Mouse (Mus musculus) kidney, postnatal 0 days (tissue): ENCODE results near the gene Tenm4. TPM values are rescaled to one million over a fixed set of nuclear protein-coding genes. Genes with fewer than 3 reads are reported as not detected.

Source experiments
- ATAC-seq: fragments of 200-750 bp; cut with Nextera tagmentation; replicated peaks from 2 replicates; pipeline ENCODE4 v1.8.0; 2017; ENCODE audit warnings: low read depth, moderate number of reproducible peaks, moderate TSS enrichment, moderate library complexity; ENCODE audit not compliant: low FRiP score
- DNase-seq: peaks from one replicate; pipeline ENCODE4 v3.0.0-alpha.2; 2016; ENCODE audit warnings: low spot score
- H3K27ac ChIP-seq: fragments of 300-500 bp; sonication (generic); 2 replicates; pipeline ENCODE4 v1.5.1; 2014; ENCODE audit warnings: mild to moderate bottlenecking
- H3K27me3 ChIP-seq: fragments of 300-500 bp; sonication (generic); 2 replicates; pipeline ENCODE4 v1.6.1; 2014; ENCODE audit warnings: low read length, mixed read lengths; ENCODE audit not compliant: insufficient read depth
- H3K36me3 ChIP-seq: fragments of 300-500 bp; sonication (generic); 2 replicates; pipeline ENCODE4 v1.6.1; 2014; ENCODE audit warnings: low read length, mixed read lengths; ENCODE audit not compliant: insufficient read depth
- H3K4me1 ChIP-seq: fragments of 300-500 bp; sonication (generic); replicated peaks from 2 replicates; pipeline ENCODE4 v1.6.1; 2014; ENCODE audit warnings: antibody characterized with exemption, low read length, mixed read lengths; ENCODE audit not compliant: insufficient read depth
- H3K4me2 ChIP-seq: fragments of 300-500 bp; sonication (generic); 2 replicates; pipeline ENCODE4 v1.6.1; 2014; ENCODE audit warnings: mild to moderate bottlenecking, low read length, moderate library complexity, mixed read lengths
- H3K4me3 ChIP-seq: fragments of 300-500 bp; sonication (generic); replicated peaks from 2 replicates; pipeline ENCODE4 v1.5.1; 2014; ENCODE audit warnings: low read depth, low read length
- H3K9ac ChIP-seq: fragments of 300-500 bp; sonication (generic); 2 replicates; pipeline ENCODE4 v1.6.1; 2014; ENCODE audit warnings: low read depth, low read length
- H3K9me3 ChIP-seq: fragments of 300-500 bp; sonication (generic); replicated peaks from 2 replicates; pipeline ENCODE4 v1.6.1; 2016; ENCODE audit warnings: low read length, inconsistent platforms, mixed read lengths
- CTCF ChIP-seq: IDR thresholded peaks from 2 replicates; pipeline ENCODE4 v1.5.1; 2016; ENCODE audit warnings: antibody characterized with exemption, low read depth, mild to moderate bottlenecking, moderate library complexity
- WGBS: fragments of 180-500 bp; shearing (Covaris S2); extraction: QIAGEN DNeasy Blood & Tissue Kit; methylation state at CpG from one replicate; pipeline ENCODE4 v1.1.7; 2014; 5-methylcytosine and 5-hydroxymethylcytosine counted together
- polyA plus RNA-seq: library from polyadenylated mRNA; unstranded; fragments of >200 nt; fragmentation: Nextera tagmentation; extraction: Ambion mirVana; gene quantifications from 2 replicates; pipeline ENCODE4 v1.2.1, GENCODE M21; 2015

Gene Tenm4
- polyA plus RNA-seq, 1 experiment from 2014 or later: 22.6 TPM

- no peaks in the 10 kb centered on the region for H3K4me1 ChIP-seq
- H3K4me3 ChIP-seq: no peak overlapping the region
- DNase-seq (no peak), ATAC-seq (no peak)
- H3K27ac ChIP-seq: no peak overlapping the region
- no peaks in the 10 kb centered on the region for H3K9me3 ChIP-seq
- H3K9ac ChIP-seq: no peak overlapping the region
- TF ChIP-seq CTCF: no peak
- H3K4me2 ChIP-seq: no peak overlapping the region
- no peaks in the 10 kb centered on the region for H3K27me3 ChIP-seq
- H3K36me3 ChIP-seq: no peaks in the 10 kb centered on the region
- WGBS: 79% methylated on average over 6 of the region's 6 CpGs
These were observed 417.5 kb downstream of the Tenm4 start for GRCm38 (mm10) chr7:96588567-96588966.

- Histone ChIP-seq H3K9ac (no peak overlapping the region), H3K36me3 (no peaks in the 10 kb centered on the region), H3K4me2 (no peak overlapping the region), H3K9me3 (no peaks in the 10 kb centered on the region), H3K4me3 (no peak overlapping the region), H3K4me1 (no peaks in the 10 kb centered on the region), H3K27me3 (no peaks in the 10 kb centered on the region), H3K27ac (no peak overlapping the region)
- DNase-seq: no peak
- no peak for ATAC-seq
- 83% methylated on average over 9 of the region's 9 CpGs for WGBS
- TF ChIP-seq CTCF: no peak
These were observed 424.7 kb downstream of the Tenm4 start for GRCm38 (mm10) chr7:96595535-96596295.

- Histone ChIP-seq H3K36me3 (no peaks in the 10 kb centered on the region), H3K4me3 (no peak overlapping the region), H3K27ac (no peak overlapping the region), H3K4me1 (no peaks in the 10 kb centered on the region), H3K9ac (no peak overlapping the region), H3K27me3 (no peaks in the 10 kb centered on the region), H3K4me2 (no peak overlapping the region), H3K9me3 (no peaks in the 10 kb centered on the region)
- DNase-seq (no peak), ATAC-seq (no peak)
- no peak for TF ChIP-seq CTCF
- WGBS: 71% methylated on average over 9 of the region's 9 CpGs
These were observed 425.6 kb downstream of the Tenm4 start for GRCm38 (mm10) chr7:96596402-96597195.

GRCm38 (mm10) chr7:96597871-96598270 lies 426.8 kb downstream of the Tenm4 start:
- H3K9ac ChIP-seq: no peak overlapping the region
- H3K4me2 ChIP-seq: no peak overlapping the region
- TF ChIP-seq CTCF: no peak
- 92% methylated on average over 4 of the region's 4 CpGs for WGBS
- ATAC-seq (no peak), DNase-seq (no peak)
- H3K4me1 ChIP-seq: no peaks in the 10 kb centered on the region
- no peaks in the 10 kb centered on the region for H3K9me3 ChIP-seq
- no peaks in the 10 kb centered on the region for H3K36me3 ChIP-seq
- no peaks in the 10 kb centered on the region for H3K27me3 ChIP-seq
- H3K27ac ChIP-seq: no peak overlapping the region
- H3K4me3 ChIP-seq: no peak overlapping the region

GRCm38 (mm10) chr7:96599081-96599480 lies 428.0 kb downstream of the Tenm4 start:
- H3K4me3 ChIP-seq: no peak overlapping the region
- H3K27me3 ChIP-seq: no peaks in the 10 kb centered on the region
- no peak overlapping the region for H3K4me2 ChIP-seq
- 59% methylated on average over 3 of the region's 3 CpGs for WGBS
- no peak for TF ChIP-seq CTCF
- H3K27ac ChIP-seq: no peak overlapping the region
- no peaks in the 10 kb centered on the region for H3K4me1 ChIP-seq
- no peaks in the 10 kb centered on the region for H3K36me3 ChIP-seq
- ATAC-seq (no peak), DNase-seq (no peak)
- no peak overlapping the region for H3K9ac ChIP-seq
- no peaks in the 10 kb centered on the region for H3K9me3 ChIP-seq

GRCm38 (mm10) chr7:96600381-96600941 lies 429.4 kb downstream of the Tenm4 start:
- 43% methylated on average over 5 of the region's 5 CpGs for WGBS

More at GRCm38 (mm10) chr7:96600381-96600941, 429.4 kb downstream of the Tenm4 start:
- no peak overlapping the region for H3K4me2 ChIP-seq
- no peak for TF ChIP-seq CTCF
- no peak overlapping the region for H3K4me3 ChIP-seq
- ATAC-seq (no peak), DNase-seq (no peak)
- H3K4me1 ChIP-seq: no peaks in the 10 kb centered on the region
- H3K27me3 ChIP-seq: no peaks in the 10 kb centered on the region
- no peaks in the 10 kb centered on the region for H3K9me3 ChIP-seq
- H3K9ac ChIP-seq: no peak overlapping the region
- H3K36me3 ChIP-seq: no peaks in the 10 kb centered on the region
- no peak overlapping the region for H3K27ac ChIP-seq
